Mouse (Mus musculus) myocyte (in vitro differentiated cells): ENCODE data around the gene Agap1.
A peak's percentile ranks its signal among the peaks of the same experiment; 100 is the strongest.

Experiments
- CEBPB ChIP-seq: IDR thresholded peaks from 2 replicates; pipeline ENCODE4 v1.6.1; 2011; ENCODE audit warnings: mild to moderate bottlenecking, moderate library complexity; ENCODE audit not compliant: poor library complexity, insufficient read depth, severe bottlenecking
- E2F4 ChIP-seq: IDR thresholded peaks from one replicate; pipeline ENCODE4 v1.6.1; 2011; ENCODE audit warnings: mild to moderate bottlenecking, control low read depth, moderate library complexity; ENCODE audit not compliant: insufficient read depth
- MAX ChIP-seq: IDR thresholded peaks from one replicate; pipeline ENCODE4 v1.6.1; 2011; ENCODE audit warnings: low read depth, mild to moderate bottlenecking, control low read depth
- MYOD1 ChIP-seq, 3 experiments: IDR thresholded peaks; one replicate each; pipeline ENCODE4 v1.6.1; 2011; ENCODE audit warnings: control low read depth in 2 of 3, low read depth in 2 of 3, mild to moderate bottlenecking in 2 of 3, moderate library complexity in 1 of 3; ENCODE audit not compliant: insufficient read length in 2 of 3, control insufficient read depth in 1 of 3
- MYOG ChIP-seq, 3 experiments: IDR thresholded peaks; one replicate each; pipeline ENCODE4 v1.6.1; 2011; ENCODE audit warnings: control low read depth in 2 of 3, low read depth in 2 of 3, mild to moderate bottlenecking in 2 of 3; ENCODE audit not compliant: insufficient read length in 2 of 3, control insufficient read depth in 1 of 3, insufficient read depth in 1 of 3
- POLR2A ChIP-seq: IDR thresholded peaks from one replicate; pipeline ENCODE4 v1.6.1; 2011; ENCODE audit warnings: low read depth, mild to moderate bottlenecking, control low read depth, moderate library complexity; ENCODE audit not compliant: insufficient read length
- POLR2AphosphoS2 ChIP-seq: IDR thresholded peaks from one replicate; pipeline ENCODE4 v1.6.1; 2011; ENCODE audit warnings: low read depth, control low read depth; ENCODE audit not compliant: insufficient read length
- REST ChIP-seq: IDR thresholded peaks from one replicate; pipeline ENCODE4 v1.6.1; 2011; ENCODE audit warnings: mild to moderate bottlenecking, control low read depth, moderate library complexity; ENCODE audit not compliant: insufficient read depth, insufficient read length
- SRF ChIP-seq: IDR thresholded peaks from one replicate; pipeline ENCODE4 v1.6.1; 2011; ENCODE audit warnings: low read depth; ENCODE audit not compliant: control insufficient read depth, insufficient read length
- TCF12 ChIP-seq: IDR thresholded peaks from one replicate; pipeline ENCODE4 v1.6.1; 2011; ENCODE audit warnings: mild to moderate bottlenecking, control low read depth; ENCODE audit not compliant: poor library complexity, insufficient read depth, severe bottlenecking
- TCF3 ChIP-seq: IDR thresholded peaks from one replicate; pipeline ENCODE4 v1.6.1; 2011; ENCODE audit warnings: low read depth, control low read depth; ENCODE audit not compliant: insufficient read length
- USF1 ChIP-seq: IDR thresholded peaks from one replicate; pipeline ENCODE4 v1.6.1; 2011; ENCODE audit warnings: low read depth, mild to moderate bottlenecking, control low read depth, moderate library complexity

GRCm38 (mm10) chr1:89457126-89458031 lies 2.8 kb downstream of the Agap1 start:
- peak in 1 of 3 experiments; percentile 38 for TF ChIP-seq MYOD1 (IDR thresholded peaks at IDR 0.05; ENCODE audit: control insufficient read depth in 1 of 3, insufficient read length in 2 of 3, low read depth in 2 of 3)
- no peak for TF ChIP-seq E2F4
- TF ChIP-seq POLR2A, result no peak
- no peak for TF ChIP-seq MYOG (IDR thresholded peaks at IDR 0.05; ENCODE audit: control insufficient read depth in 1 of 3, insufficient read depth in 1 of 3, insufficient read length in 2 of 3, low read depth in 2 of 3)
- TF ChIP-seq SRF, result no peak
- no peak for TF ChIP-seq MAX
- TF ChIP-seq USF1, result no peak
- TF ChIP-seq TCF3, result no peak
- TF ChIP-seq REST, result no peak
- no peak for TF ChIP-seq TCF12
- TF ChIP-seq CEBPB, result peak; percentile 99
- peak; percentile 16 for TF ChIP-seq POLR2AphosphoS2
